Mouse (Mus musculus) CH12.LX (cell line): Measurements from ENCODE around the gene Mcm3. TPM values are rescaled to one million over a fixed set of nuclear protein-coding genes. Genes with fewer than 3 reads are reported as not detected.

Source experiments
- DNase-seq: peaks from one replicate; pipeline ENCODE4 v3.0.0-alpha.2; 2013; ENCODE audit errors: extremely low read depth
- H3K27ac ChIP-seq: 2 replicates; pipeline ENCODE4 v1.5.1; 2012; ENCODE audit warnings: low read depth, mild to moderate bottlenecking, control low read depth, moderate library complexity; ENCODE audit not compliant: insufficient read depth
- H3K27me3 ChIP-seq: replicated peaks from 2 replicates; pipeline ENCODE3; 2012; ENCODE audit warnings: inconsistent platforms
- H3K36me3 ChIP-seq, 2 experiments: replicated peaks in 1 of 2; 2 replicates each; pipeline versions ENCODE3 to v1.6.1; 2012; ENCODE audit warnings: inconsistent platforms in 1 of 2, low read length in 1 of 2, mild to moderate bottlenecking in 1 of 2, mixed read lengths in 1 of 2, moderate library complexity in 1 of 2; ENCODE audit not compliant: control insufficient read depth in 1 of 2, insufficient read depth in 1 of 2
- H3K4me1 ChIP-seq, 2 experiments: 2 replicates each; pipeline ENCODE4 v1.6.1; 2012; ENCODE audit warnings: inconsistent platforms in 1 of 2, moderate library complexity in 1 of 2; ENCODE audit not compliant: insufficient read depth in 2 of 2, control insufficient read depth in 1 of 2
- H3K4me2 ChIP-seq: 2 replicates; pipeline ENCODE4 v1.6.1; 2012; ENCODE audit warnings: low read depth, mild to moderate bottlenecking, control low read depth; ENCODE audit not compliant: poor library complexity, insufficient read depth, severe bottlenecking
- H3K4me3 ChIP-seq, 3 experiments: fragments of 150-350 bp in 1 of 3; sonication (generic) in 1 of 3; replicated peaks in 1 of 3; 2 replicates each; pipeline versions ENCODE3 to v1.5.1; 2011 to 2012; ENCODE audit warnings: low read depth in 2 of 3, low read length in 2 of 3, mild to moderate bottlenecking in 2 of 3, moderate library complexity in 2 of 3, control low read depth in 1 of 3, improper control_type of control experiment in 1 of 3, inconsistent platforms in 1 of 3, mixed read lengths in 1 of 3; ENCODE audit not compliant: poor library complexity in 1 of 3
- H3K79me2 ChIP-seq: replicated peaks from 2 replicates; pipeline ENCODE4 v1.6.1; 2012; ENCODE audit warnings: mild to moderate bottlenecking, moderate library complexity; ENCODE audit not compliant: control insufficient read depth, poor library complexity, insufficient read depth, severe bottlenecking; ENCODE audit errors: extremely low read depth
- H3K9ac ChIP-seq: 2 replicates; pipeline ENCODE4 v1.6.1; 2012; ENCODE audit warnings: low read depth, mild to moderate bottlenecking, control low read depth, moderate library complexity; ENCODE audit not compliant: insufficient read depth
- H3K9me3 ChIP-seq: replicated peaks from 2 replicates; pipeline ENCODE3; 2012; ENCODE audit warnings: low read length, inconsistent platforms, mixed read lengths
- BHLHE40 ChIP-seq: IDR thresholded peaks from 2 replicates; pipeline ENCODE4 v1.6.1; 2011; ENCODE audit warnings: mild to moderate bottlenecking, low read depth, low read length, improper control_type of control experiment
- CHD1 ChIP-seq: IDR thresholded peaks from 2 replicates; pipeline ENCODE4 v1.6.1; 2012; ENCODE audit warnings: low read depth, low read length, improper control_type of control experiment, inconsistent platforms
- CTCF ChIP-seq, 2 experiments: IDR thresholded peaks in 1 of 2; conservative IDR thresholded peaks in 1 of 2; 2 replicates each; pipeline ENCODE4 v1.5.1; 2011 to 2012; ENCODE audit warnings: low read depth in 2 of 2, low read length in 2 of 2, improper control_type of control experiment in 1 of 2, inconsistent platforms in 1 of 2, mild to moderate bottlenecking in 1 of 2, moderate library complexity in 1 of 2
- E2F4 ChIP-seq: IDR thresholded peaks from 2 replicates; pipeline ENCODE4 v1.6.1; 2011; ENCODE audit warnings: low read depth, low read length, improper control_type of control experiment; ENCODE audit not compliant: insufficient replicate concordance
- ELF1 ChIP-seq: IDR thresholded peaks from 2 replicates; pipeline ENCODE4 v1.6.1; 2014; ENCODE audit warnings: low read depth, mild to moderate bottlenecking, inconsistent platforms, low read length, improper control_type of control experiment
- HCFC1 ChIP-seq: IDR thresholded peaks from 2 replicates; pipeline ENCODE4 v1.6.1; 2012; ENCODE audit warnings: low read depth, mild to moderate bottlenecking, inconsistent platforms, low read length, improper control_type of control experiment
- JUN ChIP-seq: IDR thresholded peaks from 2 replicates; pipeline ENCODE4 v1.6.1; 2011; ENCODE audit warnings: low read depth, mild to moderate bottlenecking, low read length, improper control_type of control experiment, moderate library complexity; ENCODE audit not compliant: insufficient read depth
- JUND ChIP-seq: conservative IDR thresholded peaks from 2 replicates; pipeline ENCODE4 v1.6.1; 2011; ENCODE audit warnings: low read depth, low read length, improper control_type of control experiment
- MAFK ChIP-seq: IDR thresholded peaks from 2 replicates; pipeline ENCODE4 v1.6.1; 2011; ENCODE audit warnings: low read length, improper control_type of control experiment; ENCODE audit not compliant: insufficient replicate concordance
- MAX ChIP-seq: IDR thresholded peaks from 2 replicates; pipeline ENCODE4 v1.6.1; 2011; ENCODE audit warnings: low read length, improper control_type of control experiment
- MYC ChIP-seq: IDR thresholded peaks from 2 replicates; pipeline ENCODE4 v1.6.1; 2011; ENCODE audit warnings: low read depth, mild to moderate bottlenecking, improper control_type of control experiment, low read length
- NELFE ChIP-seq: IDR thresholded peaks from 2 replicates; pipeline ENCODE4 v1.6.1; 2011; ENCODE audit warnings: low read depth, low read length, improper control_type of control experiment
- POLR2A ChIP-seq: IDR thresholded peaks from 2 replicates; pipeline ENCODE4 v1.6.1; 2011; ENCODE audit warnings: low read depth, mild to moderate bottlenecking, improper control_type of control experiment, low read length
- SIN3A ChIP-seq: IDR thresholded peaks from 2 replicates; pipeline ENCODE4 v1.6.1; 2012; ENCODE audit warnings: low read length, improper control_type of control experiment, inconsistent platforms
- SMC3 ChIP-seq: IDR thresholded peaks from 2 replicates; pipeline ENCODE4 v1.6.1; 2011; ENCODE audit warnings: low read depth, low read length, improper control_type of control experiment
- TBP ChIP-seq: conservative IDR thresholded peaks from 2 replicates; pipeline ENCODE4 v1.6.1; 2011; ENCODE audit warnings: low read depth, low read length, improper control_type of control experiment
- USF1 ChIP-seq: IDR thresholded peaks from 2 replicates; pipeline ENCODE4 v1.6.1; 2014; ENCODE audit warnings: low read depth, mild to moderate bottlenecking, inconsistent platforms, low read length, improper control_type of control experiment
- ZC3H11A ChIP-seq: IDR thresholded peaks from 2 replicates; pipeline ENCODE4 v1.6.1; 2012; ENCODE audit warnings: low read depth, mild to moderate bottlenecking, inconsistent platforms, low read length, improper control_type of control experiment
- ZKSCAN1 ChIP-seq: IDR thresholded peaks from 2 replicates; pipeline ENCODE4 v1.6.1; 2012; ENCODE audit warnings: low read depth, inconsistent platforms, low read length, improper control_type of control experiment, borderline replicate concordance
- ZNF384 ChIP-seq: IDR thresholded peaks from 2 replicates; pipeline ENCODE4 v1.6.1; 2012; ENCODE audit warnings: low read depth, low read length, improper control_type of control experiment, inconsistent platforms
- dilution Hi-C: fragments of 300-500 bp; cut with MboI; formaldehyde crosslinking; loops from 2 replicates; pipeline ENCODE4 v1.14.3; 2020; ENCODE audit warnings: low sequenced_read_pairs; ENCODE audit not compliant: extremely low pct_unique_long_range_greater_than_20kb, extremely low pct_ligation_motif_present
- in situ Hi-C: fragments of 300-500 bp; cut with MboI; formaldehyde crosslinking; loops from 3 replicates; pipeline ENCODE4 v1.14.3; 2019; ENCODE audit warnings: low sequenced_read_pairs, low pct_ligation_motif_present, low pct_unique_long_range_greater_than_20kb, mixed read lengths
- polyA plus RNA-seq: library from polyadenylated mRNA; unstranded; fragments of >175 nt; gene quantifications from 2 replicates; pipeline ENCODE4 v1.2.1, GENCODE M21; 2012; ENCODE audit warnings: low read depth; ENCODE audit not compliant: insufficient read length
- total RNA-seq, 2 experiments: library from RNA; depleted of rRNA; stranded (reverse); fragments of 300-350 nt in 1 of 2; fragments of >200 nt in 1 of 2; gene quantifications; 2 replicates each; pipeline ENCODE4 v1.2.3; 2012 to 2014

The Mcm3 gene
- total and polyA plus RNA-seq, 3 experiments, result 186 to 372 (median 330) TPM

- TF ChIP-seq BHLHE40, result peak; percentile 78
Observed at GRCm38 (mm10) chr1:20819771-20820605, at the start of gene Mcm3 (continued).

- in situ Hi-C loops (no loop called here), dilution Hi-C loops (no loop called here)
- H3K27me3 ChIP-seq, result no peaks in the 10 kb centered on the region
- H3K9me3 ChIP-seq, result no peaks in the 10 kb centered on the region
- no peak for DNase-seq
- no peaks in the 10 kb centered on the region for H3K79me2 ChIP-seq
- H3K4me3 ChIP-seq, result no peak overlapping the region
- no peaks in the 10 kb centered on the region for H3K36me3 ChIP-seq
- H3K27ac ChIP-seq, result no peak overlapping the region
- 0 out of 4 replicates have a peak, but pooled peaks cover 0 to 6% of the 10 kb centered on the region in 2 experiments for H3K4me1 ChIP-seq
- H3K4me2 ChIP-seq, result no peak overlapping the region
- no peak overlapping the region for H3K9ac ChIP-seq
- no peak for TF ChIP-seq USF1
- TF ChIP-seq MYC, result no peak
- TF ChIP-seq, all 38 proteins: peak for 0
Observed at GRCm38 (mm10) chr1:20868036-20868435, 47.9 kb upstream of the Mcm3 start.

- no peaks in the 10 kb centered on the region for H3K79me2 ChIP-seq
- no peak overlapping the region for H3K4me3 ChIP-seq
- H3K4me1 ChIP-seq, result 0 out of 4 replicates have a peak, but pooled peaks cover 0 to 5% of the 10 kb centered on the region in 2 experiments
- H3K9me3 ChIP-seq, result no peaks in the 10 kb centered on the region
- H3K9ac ChIP-seq, result no peak overlapping the region
- in situ Hi-C loops, result no loop called here
- DNase-seq, result no peak
- no peaks in the 10 kb centered on the region for H3K27me3 ChIP-seq
- H3K27ac ChIP-seq, result no peak overlapping the region
- no peak overlapping the region for H3K4me2 ChIP-seq
- dilution Hi-C loops, result no loop called here
- H3K36me3 ChIP-seq, result no peaks in the 10 kb centered on the region
- TF ChIP-seq ZKSCAN1 (no peak), NELFE (no peak), ZNF384 (no peak), ZC3H11A (no peak), JUND (no peak), MAX (no peak), TBP (no peak), E2F4 (no peak), CTCF (conservative IDR thresholded peaks at IDR 0.05 in 1 of 2, IDR thresholded peaks at IDR 0.05 in 1 of 2; ENCODE audit: low read depth in 2 of 2, low read length in 2 of 2) (no peak), MAFK (no peak), HCFC1 (no peak), SMC3 (no peak), CHD1 (no peak), ELF1 (no peak), SIN3A (no peak), JUN (no peak), POLR2A (no peak)
- TF ChIP-seq, all 38 proteins: peak for 0
Observed at GRCm38 (mm10) chr1:20867241-20867902, 47.3 kb upstream of the Mcm3 start.
